Mouse (Mus musculus): ENCODE measurements around the gene Lmbr1l. TPM values are rescaled to one million over a fixed set of nuclear protein-coding genes. Genes with fewer than 3 reads are reported as not detected.

Gene Lmbr1l
- polyA plus RNA-seq, 1 experiment from 2014 or later, result 11.6 TPM

- peak; percentile 55 for DNase-seq (ENCODE audit: low spot score)
- Histone ChIP-seq H3K4me2 (ENCODE audit: low read length) (peak within 1 kb of the TSS; percentile 79), H3K4me1 (replicated peaks; ENCODE audit: insufficient read depth, low read length) (peaks cover 20% of the 10 kb centered on the region; the same call in 1 of the 2 replicates), H3K9me3 (replicated peaks; ENCODE audit: low read length) (no peaks in the 10 kb centered on the region), H3K27ac (peak within 1 kb of the TSS; percentile 99), H3K4me3 (replicated peaks; ENCODE audit: low read depth, low read length) (peak within 1 kb of the TSS; percentile 99), H3K27me3 (ENCODE audit: insufficient read depth, low read length) (no peaks in the 10 kb centered on the region), H3K9ac (ENCODE audit: low read depth, low read length) (peak within 1 kb of the TSS; percentile 99), H3K36me3 (ENCODE audit: insufficient read depth, low read length) (peaks cover 4% of the 10 kb centered on the region; the same call in 1 of the 2 replicates)
- peak; percentile 31 for ATAC-seq (replicated peaks; ENCODE audit: low FRiP score, low read depth)
- no peak for TF ChIP-seq CTCF (IDR thresholded peaks at IDR 0.05; ENCODE audit: low read depth)
- WGBS, result under 1% methylated on average over 76 of the region's 94 CpGs
These were observed 46.7 kb downstream of the Lmbr1l start, which contains the start of gene Kmt2d for GRCm38 (mm10) chr15:98871070-98871915. Kmt2d (minus strand) TSS chr15:98871204.

GRCm38 (mm10) chr15:98870179-98871069 lies 47.6 kb downstream of the Lmbr1l start:
- no peaks in the 10 kb centered on the region for H3K27me3 ChIP-seq (ENCODE audit: insufficient read depth, low read length)
- no peaks in the 10 kb centered on the region for H3K9me3 ChIP-seq (replicated peaks; ENCODE audit: low read length)
- H3K4me3 ChIP-seq (replicated peaks; ENCODE audit: low read depth, low read length), result peak overlapping the region; percentile 99
- H3K9ac ChIP-seq (ENCODE audit: low read depth, low read length), result peak overlapping the region; percentile 99
- DNase-seq (ENCODE audit: low spot score), result peak; percentile 25
- H3K4me1 ChIP-seq (replicated peaks; ENCODE audit: insufficient read depth, low read length), result peaks cover 20% of the 10 kb centered on the region; the same call in 1 of the 2 replicates
- H3K36me3 ChIP-seq (ENCODE audit: insufficient read depth, low read length), result peaks cover 12% of the 10 kb centered on the region
- peak overlapping the region; percentile 79 for H3K4me2 ChIP-seq (ENCODE audit: low read length)
- H3K27ac ChIP-seq, result peak overlapping the region; percentile 99
- no peak for TF ChIP-seq CTCF (IDR thresholded peaks at IDR 0.05; ENCODE audit: low read depth)
- 0% methylated on average over 16 of the region's 16 CpGs for WGBS
- no peak for ATAC-seq (replicated peaks; ENCODE audit: low FRiP score, low read depth)

DNA sequence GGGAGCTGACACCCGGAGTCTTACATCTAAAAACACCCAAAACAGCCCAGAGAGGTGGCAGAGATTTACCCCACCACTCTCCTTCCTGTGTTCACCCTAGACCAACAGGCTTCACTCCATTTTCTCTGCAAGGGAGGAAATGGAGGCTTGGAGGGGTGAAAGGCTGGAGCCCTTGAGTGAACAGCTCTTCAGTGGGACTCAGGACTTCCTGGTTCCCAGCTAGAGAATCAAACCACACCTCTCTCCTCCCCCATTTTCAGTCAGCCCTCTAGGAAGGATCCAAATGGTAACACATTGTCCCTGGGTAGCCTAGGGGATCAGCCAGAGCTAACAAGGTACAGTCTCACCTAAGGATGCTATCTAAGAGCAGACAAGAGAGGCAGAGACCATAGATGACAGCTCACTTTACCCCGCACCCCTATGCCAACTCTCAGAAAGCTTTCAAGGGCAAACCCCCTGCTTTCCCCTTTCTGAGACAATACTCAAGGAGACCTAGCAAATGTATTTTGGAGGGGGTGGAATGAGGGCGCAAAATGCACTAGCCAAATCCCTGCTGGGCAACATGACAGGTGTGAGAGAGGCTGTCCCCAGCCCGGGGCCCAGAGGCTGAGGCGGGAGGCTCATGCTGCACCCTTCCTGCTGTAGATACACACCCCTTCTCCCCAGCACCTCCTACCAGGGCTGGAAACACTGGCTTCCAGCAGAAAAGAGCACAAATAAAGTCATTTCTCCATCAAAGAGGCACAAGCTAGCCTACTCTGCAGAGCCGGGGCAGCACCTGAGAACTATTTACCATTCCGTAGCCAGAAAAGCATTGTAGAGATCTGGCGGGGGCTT lies 48.5 kb downstream of the Lmbr1l start:
- Histone ChIP-seq H3K4me1 (replicated peaks; ENCODE audit: insufficient read depth, low read length) (peaks cover 20% of the 10 kb centered on the region; the same call in 1 of the 2 replicates), H3K9ac (ENCODE audit: low read depth, low read length) (peak overlapping the region; percentile 99), H3K4me3 (replicated peaks; ENCODE audit: low read depth, low read length) (peak overlapping the region; percentile 99), H3K27ac (0 out of 2 replicates have a peak overlapping the region, but pooled peaks have one; percentile 99), H3K36me3 (ENCODE audit: insufficient read depth, low read length) (peaks cover 20% of the 10 kb centered on the region), H3K9me3 (replicated peaks; ENCODE audit: low read length) (no peaks in the 10 kb centered on the region), H3K4me2 (ENCODE audit: low read length) (peak overlapping the region; percentile 79), H3K27me3 (ENCODE audit: insufficient read depth, low read length) (no peaks in the 10 kb centered on the region)
- peak; percentile 32 for DNase-seq (ENCODE audit: low spot score)
- 9% methylated on average over 8 of the region's 8 CpGs for WGBS
- no peak for ATAC-seq (replicated peaks; ENCODE audit: low FRiP score, low read depth)
- TF ChIP-seq CTCF (IDR thresholded peaks at IDR 0.05; ENCODE audit: low read depth), result no peak

DNA sequence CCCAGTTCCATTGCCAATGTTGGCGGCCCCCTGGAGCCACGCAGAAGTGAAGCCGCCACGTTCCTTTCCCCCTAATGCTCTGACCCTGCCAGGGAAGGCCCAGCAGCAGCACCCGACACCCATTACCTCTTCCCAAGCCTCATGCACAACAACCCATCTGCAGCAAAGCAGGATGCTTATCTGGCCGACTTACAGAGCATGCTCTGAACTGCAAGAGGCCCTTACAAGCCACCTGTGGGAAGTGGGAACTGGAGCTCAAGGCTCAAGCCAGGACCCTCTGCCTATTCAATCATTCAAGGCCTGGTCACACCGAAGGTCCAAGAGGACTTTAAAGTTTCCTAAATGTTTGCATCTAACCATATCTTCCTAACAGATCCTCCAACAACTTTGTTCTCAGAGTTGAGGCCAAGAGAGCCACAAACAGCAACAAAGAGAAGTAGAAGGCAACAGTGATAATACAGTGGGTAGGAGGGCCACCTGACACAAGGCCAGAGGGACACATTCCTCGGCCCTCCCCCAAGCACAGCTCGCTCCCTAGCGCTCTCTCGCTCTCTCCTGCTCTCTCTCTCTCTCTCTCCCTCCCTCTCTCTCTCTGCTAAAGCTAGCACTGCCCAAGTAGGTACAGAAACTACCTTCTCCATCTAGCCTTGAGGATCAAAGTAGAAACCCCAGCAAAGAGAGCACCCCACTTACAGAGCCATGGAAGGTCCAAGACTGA lies 49.5 kb downstream of the Lmbr1l start:
- no peaks in the 10 kb centered on the region for H3K27me3 ChIP-seq (ENCODE audit: insufficient read depth, low read length)
- H3K9me3 ChIP-seq (replicated peaks; ENCODE audit: low read length), result no peaks in the 10 kb centered on the region
- no peak for TF ChIP-seq CTCF (IDR thresholded peaks at IDR 0.05; ENCODE audit: low read depth)
- H3K36me3 ChIP-seq (ENCODE audit: insufficient read depth, low read length), result peaks cover 30% of the 10 kb centered on the region
- H3K4me3 ChIP-seq (replicated peaks; ENCODE audit: low read depth, low read length), result peak overlapping the region; percentile 99
- WGBS, result 23% methylated on average over 11 of the region's 11 CpGs
- ATAC-seq (replicated peaks; ENCODE audit: low FRiP score, low read depth) (no peak), DNase-seq (ENCODE audit: low spot score) (peak; percentile 19)
- 0 out of 2 replicates have a peak overlapping the region, but pooled peaks have one; percentile 26 for H3K27ac ChIP-seq
- H3K4me2 ChIP-seq (ENCODE audit: low read length), result peak overlapping the region; percentile 79
- peaks cover 20% of the 10 kb centered on the region; the same call in 1 of the 2 replicates for H3K4me1 ChIP-seq (replicated peaks; ENCODE audit: insufficient read depth, low read length)
- peak overlapping the region; percentile 99 for H3K9ac ChIP-seq (ENCODE audit: low read depth, low read length)

GRCm38 (mm10) chr15:98867321-98867720 lies 50.7 kb downstream of the Lmbr1l start:
- Histone ChIP-seq H3K9ac (ENCODE audit: low read depth, low read length) (0 out of 2 replicates have a peak overlapping the region, but pooled peaks have one; percentile 13), H3K36me3 (ENCODE audit: insufficient read depth, low read length) (peaks cover 42% of the 10 kb centered on the region), H3K27ac (no peak overlapping the region), H3K4me3 (replicated peaks; ENCODE audit: low read depth, low read length) (no peak overlapping the region), H3K4me1 (replicated peaks; ENCODE audit: insufficient read depth, low read length) (peaks cover 20% of the 10 kb centered on the region; the same call in 1 of the 2 replicates), H3K27me3 (ENCODE audit: insufficient read depth, low read length) (no peaks in the 10 kb centered on the region), H3K9me3 (replicated peaks; ENCODE audit: low read length) (no peaks in the 10 kb centered on the region), H3K4me2 (ENCODE audit: low read length) (peak overlapping the region; percentile 79)
- 38% methylated on average over 6 of the region's 6 CpGs for WGBS
- DNase-seq (ENCODE audit: low spot score) (peak; percentile 86), ATAC-seq (replicated peaks; ENCODE audit: low FRiP score, low read depth) (no peak)
- TF ChIP-seq CTCF (IDR thresholded peaks at IDR 0.05; ENCODE audit: low read depth), result no peak
